Mouse (Mus musculus) activated CD4-positive, CD25-positive, alpha-beta regulatory T cell, adult 4 months (primary cell): Measurements from ENCODE around the gene Mctp1. TPM values are rescaled to one million over a fixed set of nuclear protein-coding genes. Genes with fewer than 3 reads are reported as not detected.

Experiments used
- ATAC-seq: one replicate; pipeline ENCODE4 v1.8.0; 2017
- polyA plus RNA-seq, 2 experiments: library from polyadenylated mRNA; unstranded; fragments of 100-300 nt; shearing (Covaris generic); gene quantifications; one replicate each; pipeline ENCODE4 v1.2.1; 2017

Gene Mctp1
- polyA plus RNA-seq, 2 experiments from 2014 or later, result 7.9 to 13.6 TPM

DNA sequence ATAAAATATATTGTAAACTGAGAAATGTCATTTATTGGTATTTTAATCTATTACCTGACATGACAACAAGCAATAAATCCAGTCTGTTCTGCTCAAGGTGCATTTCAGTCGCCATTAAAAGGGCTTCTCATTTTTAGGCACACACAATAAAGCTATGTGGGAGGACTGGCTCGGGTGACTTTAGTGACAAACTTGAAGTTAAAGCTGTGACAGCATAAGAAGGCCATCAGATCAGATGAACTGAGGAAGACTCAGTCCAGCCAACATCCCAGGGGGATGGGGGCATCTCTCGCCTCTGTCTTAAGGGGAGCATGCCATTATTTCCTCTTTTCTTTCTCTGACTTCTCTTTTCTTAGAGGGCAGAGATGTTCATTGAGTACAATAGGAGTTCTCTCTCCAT lies 453.7 kb downstream of the Mctp1 start:
- no peak for ATAC-seq

DNA sequence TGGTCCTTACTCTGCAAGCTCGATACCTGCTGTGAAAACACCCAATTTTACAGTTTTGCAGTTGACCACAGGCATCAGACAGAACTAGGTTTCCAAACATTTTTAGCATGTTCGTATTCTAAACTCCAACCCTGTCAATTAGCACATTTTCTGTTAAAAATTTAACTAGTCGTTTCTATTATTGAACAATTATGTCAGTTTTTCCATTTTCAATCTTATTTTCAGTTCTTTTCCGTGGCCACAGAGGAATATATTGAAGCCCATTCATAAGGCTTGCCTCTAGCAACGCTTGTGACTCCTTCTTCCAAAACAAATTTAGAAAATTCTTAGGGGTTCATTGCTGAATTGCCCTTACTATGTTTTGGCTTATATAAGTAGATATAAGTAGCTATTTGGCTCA lies 456.4 kb downstream of the Mctp1 start:
- ATAC-seq, result no peak

DNA sequence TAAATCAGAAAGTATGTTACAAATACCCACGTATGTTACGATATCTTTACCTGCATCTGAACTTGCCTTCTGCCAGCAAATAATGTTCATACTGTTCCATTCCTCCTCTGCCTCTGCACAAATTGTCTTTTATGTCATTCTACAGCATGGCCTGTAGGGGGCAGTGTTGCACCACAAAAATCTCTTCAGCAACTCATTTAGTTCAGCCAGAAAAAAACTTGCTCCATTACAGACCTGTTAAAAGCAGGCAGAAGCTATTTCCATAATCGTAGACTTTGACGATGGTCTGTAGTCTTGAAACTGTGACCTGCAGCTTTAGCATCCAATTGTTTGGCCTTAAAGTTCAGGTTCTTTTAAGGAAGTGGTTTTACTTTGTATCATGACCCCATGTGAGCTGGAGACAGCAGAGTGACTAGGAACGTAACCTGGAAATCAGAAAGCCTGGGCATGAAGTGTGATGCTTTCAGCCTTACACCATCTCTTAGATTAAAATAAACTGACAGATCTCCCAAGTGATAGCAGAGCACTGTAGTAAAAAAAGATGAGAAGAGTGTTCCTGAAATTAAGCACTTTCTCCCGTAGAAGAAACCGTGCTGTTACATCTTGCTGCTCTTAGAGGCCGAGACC lies 460.4 kb downstream of the Mctp1 start:
- ATAC-seq, result peak; percentile 66

DNA sequence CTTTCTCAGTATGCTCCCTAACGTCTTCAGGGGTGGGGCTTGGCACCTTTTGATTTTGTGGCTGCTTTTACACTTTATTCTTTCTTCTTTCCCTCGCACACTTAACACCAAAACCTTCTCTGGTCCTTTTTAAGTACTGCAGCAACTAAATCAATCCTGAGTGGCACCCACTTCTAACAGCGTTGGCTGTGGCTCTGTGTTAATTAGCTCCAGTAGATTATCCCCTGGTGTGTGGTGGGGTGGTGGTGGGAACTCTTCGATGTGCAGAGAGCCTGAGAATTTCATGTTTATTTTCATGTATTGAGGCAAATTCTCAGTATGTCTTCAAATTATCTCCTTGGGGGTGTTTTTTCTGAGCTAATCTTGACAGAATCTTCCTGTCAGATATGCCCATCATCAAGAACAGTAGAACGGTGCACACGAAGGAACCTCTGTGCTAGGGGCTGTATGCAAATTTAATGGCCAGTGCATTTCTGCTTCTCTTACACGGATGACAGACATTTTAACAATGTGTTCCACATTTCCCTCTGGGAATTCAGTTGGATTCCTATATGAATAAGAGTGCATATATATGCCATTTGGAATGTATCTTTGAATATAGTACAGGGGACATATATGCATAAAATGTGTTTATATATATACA lies 466.2 kb downstream of the Mctp1 start:
- ATAC-seq, result no peak

DNA sequence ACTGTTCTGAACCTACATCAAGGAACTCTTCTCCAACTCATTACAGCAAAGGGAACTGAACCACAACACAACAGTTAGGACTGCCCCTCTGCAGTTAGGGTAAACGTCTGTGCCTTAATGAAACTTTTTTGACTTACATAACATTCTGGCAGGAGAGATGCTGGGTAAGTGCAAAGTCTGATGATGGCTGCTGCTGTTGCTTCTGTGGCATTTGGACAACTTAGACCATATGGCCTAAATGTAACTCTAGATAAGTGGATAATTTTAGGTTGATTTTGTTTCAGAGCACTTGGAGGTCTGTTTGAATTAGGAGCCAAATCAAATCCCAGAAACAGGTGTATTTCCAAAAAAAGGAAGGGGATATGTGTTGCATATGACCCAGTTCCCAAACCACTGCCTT lies 470.0 kb downstream of the Mctp1 start:
- no peak for ATAC-seq

DNA sequence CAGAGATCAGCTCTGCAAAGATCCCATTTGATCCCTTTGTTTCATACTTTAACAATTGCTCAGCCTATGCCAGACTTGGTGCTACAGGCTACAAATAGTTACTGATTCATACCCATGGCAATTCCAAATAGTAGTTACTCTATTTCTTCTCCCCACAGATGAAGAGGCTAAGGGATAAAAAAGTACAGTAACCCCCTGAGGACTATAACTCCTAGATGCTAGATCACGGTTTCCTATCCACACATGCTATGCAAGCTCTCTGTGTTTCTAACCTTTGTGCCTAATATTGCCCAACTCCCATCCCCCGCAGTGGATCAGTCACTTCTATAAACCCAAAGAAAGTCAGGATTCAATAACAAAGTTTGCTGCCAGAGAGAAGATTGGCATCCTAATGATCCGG lies 470.7 kb downstream of the Mctp1 start:
- no peak for ATAC-seq

DNA sequence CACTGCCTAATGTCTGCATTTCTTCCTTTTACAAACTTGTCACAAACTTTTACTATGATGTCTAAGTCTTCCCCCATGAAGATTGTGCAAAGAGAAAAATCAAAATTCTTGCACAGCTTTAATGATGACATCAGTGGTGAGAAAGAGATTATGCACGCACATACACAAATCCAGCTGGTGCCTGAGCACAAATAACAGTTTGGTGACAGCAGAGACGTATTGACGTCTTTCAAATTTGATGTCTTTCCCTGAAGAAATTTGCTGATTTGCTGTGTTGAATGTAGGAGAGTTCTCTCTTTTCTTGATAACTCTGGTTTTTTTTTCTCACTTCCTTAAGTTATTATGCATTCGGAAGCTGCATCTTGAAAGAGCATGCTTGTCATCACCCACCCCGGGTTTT lies 472.7 kb downstream of the Mctp1 start:
- no peak for ATAC-seq

DNA sequence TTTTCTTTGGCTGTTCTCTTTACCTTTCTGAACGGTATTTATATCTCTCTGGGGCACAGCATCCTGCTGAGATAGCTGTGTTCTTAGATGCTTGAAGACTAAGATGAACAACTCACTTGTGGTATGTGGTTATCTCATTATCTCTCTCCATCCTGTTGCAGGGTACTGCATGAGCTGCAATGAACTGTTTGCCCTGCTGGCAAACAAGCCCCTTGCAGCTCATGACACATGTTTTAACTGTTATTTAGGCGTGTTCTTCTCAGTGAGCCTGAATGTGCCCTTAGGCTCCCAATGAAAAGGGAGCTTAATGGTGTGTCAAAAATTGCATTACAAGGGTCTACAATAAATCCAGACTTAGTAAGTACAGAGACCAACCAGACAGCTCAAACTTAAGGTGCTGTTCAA lies 473.7 kb downstream of the Mctp1 start:
- no peak for ATAC-seq

DNA sequence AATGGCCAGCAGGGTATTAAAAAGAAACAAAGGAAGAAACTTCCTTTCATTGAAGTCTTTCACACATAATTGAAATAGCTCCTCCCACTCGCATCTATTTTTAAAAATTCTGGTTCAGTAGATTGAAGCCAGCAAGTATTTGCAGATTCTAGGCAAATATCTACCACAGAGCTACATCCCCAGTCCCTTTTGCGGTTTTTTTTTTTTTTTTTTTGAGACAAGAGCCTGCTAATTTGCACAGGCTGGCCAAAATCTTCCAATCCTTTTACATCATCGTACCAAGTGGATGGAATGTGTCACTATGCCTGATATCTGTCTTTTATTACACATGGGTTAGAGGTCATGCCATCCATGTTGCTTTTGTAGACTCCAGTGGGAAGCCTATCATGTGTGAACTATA lies 486.0 kb downstream of the Mctp1 start:
- ATAC-seq, result no peak

DNA sequence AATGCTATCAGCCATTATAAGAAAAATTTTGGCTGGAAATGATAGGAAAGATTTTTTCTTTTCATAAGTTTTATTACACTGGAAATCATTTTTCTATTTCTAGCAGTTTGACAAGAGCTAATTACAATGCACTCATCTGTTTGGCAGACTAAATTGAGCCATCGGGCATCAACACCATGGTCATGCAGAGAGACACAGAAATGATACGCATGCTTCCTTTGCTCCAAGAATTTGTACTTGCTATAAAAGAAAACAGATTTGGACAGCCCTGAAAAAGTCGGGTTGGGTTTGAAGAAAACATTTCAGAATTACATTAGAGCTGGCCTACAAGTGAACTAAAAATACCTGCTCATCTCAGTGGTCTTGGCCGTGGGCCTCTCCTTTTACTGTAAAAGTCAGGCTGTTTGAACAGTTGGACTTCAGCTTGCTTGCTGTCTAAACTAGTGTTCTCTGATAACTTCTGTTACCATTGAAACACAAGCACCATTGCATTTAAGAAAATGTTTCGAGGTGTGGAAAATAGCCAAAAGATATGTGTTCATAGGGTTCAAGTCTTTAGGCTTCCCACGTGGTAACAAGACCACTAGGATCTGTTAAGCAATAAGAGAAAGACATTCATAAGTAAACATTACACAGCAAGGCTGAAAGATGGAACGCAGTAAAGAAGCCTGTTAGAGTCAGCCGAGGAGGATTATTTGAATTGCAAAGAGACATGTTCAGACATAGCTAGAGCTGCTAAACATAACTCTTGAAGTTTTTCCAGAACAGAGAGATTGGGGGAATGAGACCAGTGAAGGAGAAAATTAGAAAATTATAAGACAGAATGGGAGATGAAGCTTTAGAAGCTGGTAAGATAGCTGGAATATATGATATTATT lies 493.8 kb downstream of the Mctp1 start:
- no peak for ATAC-seq

DNA sequence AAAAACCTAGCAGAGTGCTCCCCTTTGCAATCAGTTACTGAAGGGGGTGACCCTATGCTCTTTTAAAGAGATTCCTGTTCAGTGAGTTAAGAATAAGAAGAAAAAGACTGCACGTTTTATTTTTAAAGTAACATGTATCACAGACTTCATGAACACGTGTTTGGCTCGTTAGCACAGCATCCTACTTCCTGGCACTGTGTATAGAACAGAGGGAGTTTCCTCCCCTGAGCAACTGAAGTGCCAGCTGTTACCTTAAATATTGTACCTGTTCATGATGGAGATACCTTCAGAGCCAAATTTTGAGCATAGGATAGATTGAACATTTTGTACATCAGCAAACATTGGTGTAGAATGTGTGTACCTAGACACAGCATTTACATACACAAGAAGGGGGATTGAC lies 494.7 kb downstream of the Mctp1 start:
- ATAC-seq, result no peak

DNA sequence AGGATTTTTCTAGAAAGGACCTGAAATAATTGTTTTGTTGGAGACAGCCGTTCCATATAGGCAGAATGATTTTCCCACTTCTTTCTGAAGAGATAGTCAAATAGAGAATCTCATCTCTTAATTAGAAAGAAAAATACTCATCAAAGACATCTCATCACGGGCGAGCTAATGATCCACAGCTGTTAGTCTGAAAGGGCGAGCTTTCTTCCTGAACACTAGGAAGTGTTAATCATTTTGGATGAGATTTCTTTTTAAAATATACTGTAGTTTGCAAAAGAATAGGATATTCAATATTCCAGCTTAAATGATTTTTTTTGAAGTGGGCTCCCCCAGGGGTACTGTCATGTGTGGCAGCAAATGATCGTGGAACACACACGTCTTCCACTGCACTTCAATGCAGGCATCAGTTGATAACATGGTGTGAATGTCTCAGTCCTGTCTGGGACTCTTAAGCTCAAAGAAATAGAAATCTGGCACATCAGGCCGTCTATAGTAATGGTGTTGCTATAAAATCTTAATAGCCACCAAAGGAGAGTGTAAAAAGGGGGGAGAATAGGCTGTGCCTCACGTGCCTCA lies 500.3 kb downstream of the Mctp1 start:
- no peak for ATAC-seq

DNA sequence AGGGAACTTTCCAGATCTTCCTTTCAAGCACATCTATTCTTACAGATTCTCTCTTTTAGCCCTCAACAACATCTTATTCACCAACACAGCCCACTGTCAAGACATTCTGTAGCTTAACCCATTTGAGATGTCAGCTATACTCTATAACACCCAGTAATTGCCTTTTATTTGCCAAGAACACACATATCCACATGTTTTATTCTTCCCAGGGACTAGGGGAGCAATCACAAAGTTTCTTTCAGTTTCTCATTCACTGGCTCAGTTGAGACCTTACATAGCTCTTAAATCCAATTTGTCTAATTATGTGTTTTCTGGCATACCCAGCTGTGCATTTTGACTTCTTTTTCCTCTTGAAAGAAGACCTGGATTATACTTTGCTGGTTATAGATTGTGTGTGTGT lies 508.7 kb downstream of the Mctp1 start:
- no peak for ATAC-seq

DNA sequence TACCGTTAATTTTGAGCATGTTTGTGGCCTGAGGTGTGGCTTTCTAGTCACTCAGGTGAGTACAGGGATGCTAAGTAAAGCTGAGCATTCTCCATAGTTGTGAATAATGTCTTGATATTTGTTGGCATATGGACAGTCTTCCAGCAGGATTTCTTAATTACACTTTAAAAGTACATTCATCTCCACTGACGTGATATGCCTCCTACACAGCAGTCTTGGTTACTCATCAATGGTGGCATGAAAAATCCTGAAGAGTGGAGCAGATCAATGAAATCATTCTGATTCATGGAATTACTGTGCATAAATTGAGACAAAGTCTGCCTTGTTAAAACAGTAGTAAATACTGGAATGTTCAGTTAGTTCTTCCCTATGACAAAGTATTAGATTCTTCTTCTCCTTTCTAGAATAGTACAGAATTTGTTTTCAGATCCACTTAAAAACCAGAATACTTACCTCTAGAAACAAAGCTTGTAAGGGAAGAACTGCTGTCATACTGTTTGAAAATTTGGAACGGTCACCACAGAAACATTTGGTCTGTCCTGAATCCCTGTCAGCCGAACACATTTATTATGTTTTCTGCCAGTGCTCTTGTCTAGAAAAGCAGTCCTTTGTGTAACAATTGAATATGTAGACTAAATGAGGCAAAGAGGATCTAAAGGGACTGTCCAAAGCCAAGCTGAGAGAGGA lies 511.6 kb downstream of the Mctp1 start:
- ATAC-seq, result no peak

DNA sequence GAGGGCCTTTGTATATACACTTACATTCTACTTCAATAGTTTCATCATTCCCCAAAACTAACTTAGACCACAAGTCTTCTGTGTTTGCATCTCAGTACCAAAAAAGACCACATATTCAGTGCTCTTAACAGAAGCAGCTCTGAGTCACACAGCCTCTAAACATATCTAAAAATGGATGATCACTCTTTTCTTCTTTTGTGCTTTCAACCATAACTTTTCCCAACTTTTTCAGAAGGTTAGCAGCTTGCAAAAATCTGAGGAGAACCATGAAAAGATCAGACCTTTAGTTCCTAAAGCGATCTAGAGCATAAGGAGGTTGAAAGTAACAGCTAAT lies 512.1 kb downstream of the Mctp1 start:
- ATAC-seq, result no peak

DNA sequence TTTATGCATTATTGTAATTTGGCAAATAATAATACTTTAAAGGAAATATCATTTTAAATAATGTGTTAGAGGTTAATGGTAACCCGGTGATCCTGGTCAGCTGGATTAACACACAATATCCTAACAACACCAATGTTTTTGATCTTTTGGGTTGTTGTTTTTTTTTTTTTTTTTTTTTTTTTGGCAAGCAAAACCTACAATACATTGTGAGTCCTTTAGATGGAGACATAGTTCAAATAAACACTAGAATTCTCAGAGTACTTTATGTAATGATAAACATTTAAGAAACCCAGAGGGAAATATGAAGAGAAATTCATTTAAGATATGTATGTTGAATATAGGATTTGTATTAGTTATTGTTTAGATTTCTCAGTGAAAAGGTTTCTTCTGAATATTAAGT lies 534.0 kb downstream of the Mctp1 start:
- ATAC-seq, result no peak

DNA sequence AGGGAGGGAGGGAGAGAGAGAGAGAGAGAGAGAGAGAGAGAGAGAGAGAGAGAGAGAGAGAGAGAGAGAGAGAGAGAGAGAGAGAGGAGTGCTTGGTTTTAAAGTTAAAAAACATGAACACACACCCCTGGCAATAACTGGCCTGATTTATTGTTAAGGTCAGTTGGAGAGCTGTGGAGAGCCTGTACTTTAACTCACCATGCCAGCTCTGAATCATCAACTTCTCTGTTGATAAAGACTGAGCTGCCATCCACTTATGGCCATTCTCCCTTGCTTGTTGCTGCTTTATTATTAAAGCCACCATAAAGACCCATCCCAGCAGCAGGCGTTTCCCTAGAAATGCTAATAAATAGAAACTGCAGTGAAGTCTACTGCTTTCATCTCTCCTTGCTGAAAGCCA lies 542.5 kb downstream of the Mctp1 start:
- no peak for ATAC-seq

DNA sequence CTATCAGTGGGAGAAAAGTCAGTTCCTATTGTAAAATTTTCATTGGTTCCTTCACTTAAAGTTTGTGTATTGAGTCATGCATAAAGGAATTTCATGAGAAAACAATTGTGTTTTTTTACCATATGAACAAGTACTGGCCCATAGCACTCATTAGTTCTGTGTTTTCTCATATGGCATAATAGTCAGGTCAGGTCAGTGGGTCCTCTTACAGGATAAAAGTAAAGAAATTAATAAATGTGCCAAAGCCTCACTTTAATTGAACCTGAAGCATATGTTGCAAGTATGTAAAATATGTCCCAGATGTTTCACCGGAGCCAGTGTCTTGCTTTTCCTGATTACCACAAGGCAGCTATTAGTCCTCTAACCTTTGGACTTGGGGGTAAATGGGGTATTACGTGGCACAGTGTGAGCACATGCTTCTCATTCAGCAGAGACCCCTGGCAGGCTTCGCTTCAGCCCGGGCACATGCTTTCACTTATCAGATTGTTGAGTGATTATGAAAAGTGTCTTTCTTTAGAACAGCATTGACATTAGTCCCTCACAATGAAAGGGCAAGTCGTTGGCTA lies 543.6 kb downstream of the Mctp1 start:
- ATAC-seq, result no peak

DNA sequence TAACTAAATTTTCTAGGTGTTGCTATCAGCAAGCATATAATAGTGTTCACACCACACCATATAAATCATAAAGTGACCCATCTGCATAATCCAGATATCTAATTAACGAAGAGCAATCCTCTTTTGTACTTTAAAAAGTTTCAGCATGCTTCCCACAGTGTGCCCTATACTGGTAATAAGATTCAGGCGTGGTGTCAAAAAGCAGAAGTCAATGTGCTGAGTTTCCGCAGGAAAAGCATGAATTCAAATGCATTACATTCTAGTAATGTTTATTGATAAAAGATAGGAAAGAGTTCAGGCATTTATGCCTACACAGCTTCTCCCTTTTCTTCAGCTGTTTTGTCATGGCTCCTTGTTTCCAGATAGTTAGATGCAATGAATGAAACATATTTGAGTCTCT lies 544.8 kb downstream of the Mctp1 start:
- no peak for ATAC-seq

DNA sequence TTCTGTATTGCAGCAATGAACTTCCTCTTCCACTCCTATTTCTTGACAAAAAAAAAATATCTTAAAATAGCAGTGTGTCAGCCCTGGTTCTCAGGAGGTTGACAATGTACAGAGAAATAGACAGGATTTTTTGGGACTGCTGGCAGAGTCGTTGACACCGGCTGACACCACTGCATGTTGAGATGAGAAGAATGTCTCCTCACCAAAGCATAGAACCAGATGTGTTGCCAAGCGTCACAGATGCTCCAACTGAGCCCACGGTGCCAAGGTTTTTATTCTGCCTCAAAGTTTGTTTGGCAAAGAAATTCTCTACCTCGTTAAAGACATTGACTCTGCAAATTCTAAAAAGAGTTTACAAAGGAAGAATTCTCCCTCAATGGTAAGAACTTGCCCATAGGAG lies 548.6 kb downstream of the Mctp1 start:
- no peak for ATAC-seq

DNA sequence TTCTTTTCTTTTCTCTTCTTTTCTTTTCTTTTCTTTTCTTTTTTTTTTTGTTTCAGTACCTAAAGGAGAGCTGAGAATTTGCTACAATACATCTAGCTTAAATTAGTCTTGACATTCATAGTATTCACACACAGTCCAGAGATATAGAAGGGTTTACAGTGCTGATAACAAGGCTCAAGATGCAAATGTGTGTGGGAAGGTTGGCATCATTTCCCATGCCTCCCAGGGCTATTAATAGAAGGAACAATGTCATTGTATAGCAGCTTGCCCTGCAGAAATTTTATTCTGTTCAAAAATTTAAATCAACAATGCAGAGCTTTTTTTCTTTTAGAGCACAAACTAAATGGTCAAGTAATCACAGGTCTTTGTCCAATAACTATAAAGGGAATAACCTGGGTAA lies 564.9 kb downstream of the Mctp1 start:
- no peak for ATAC-seq

DNA sequence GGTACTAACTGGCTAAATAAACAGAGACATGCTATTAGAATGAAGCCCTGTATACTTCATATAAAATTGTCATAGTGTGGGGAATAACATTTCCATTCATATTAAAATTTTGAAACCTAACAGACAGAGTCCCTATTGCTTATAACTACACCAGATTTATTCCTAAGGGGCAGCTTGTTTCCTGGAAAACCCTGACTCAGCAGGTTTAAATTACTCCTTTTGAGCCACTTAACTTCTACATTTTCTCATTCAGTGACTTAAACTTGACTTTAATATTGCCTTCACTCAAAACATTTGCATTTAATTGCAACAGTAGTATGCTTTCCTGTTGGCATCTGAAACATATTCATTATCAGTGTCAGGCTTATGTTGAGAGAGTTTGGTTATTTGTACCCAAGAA lies 583.3 kb downstream of the Mctp1 start:
- no peak for ATAC-seq

DNA sequence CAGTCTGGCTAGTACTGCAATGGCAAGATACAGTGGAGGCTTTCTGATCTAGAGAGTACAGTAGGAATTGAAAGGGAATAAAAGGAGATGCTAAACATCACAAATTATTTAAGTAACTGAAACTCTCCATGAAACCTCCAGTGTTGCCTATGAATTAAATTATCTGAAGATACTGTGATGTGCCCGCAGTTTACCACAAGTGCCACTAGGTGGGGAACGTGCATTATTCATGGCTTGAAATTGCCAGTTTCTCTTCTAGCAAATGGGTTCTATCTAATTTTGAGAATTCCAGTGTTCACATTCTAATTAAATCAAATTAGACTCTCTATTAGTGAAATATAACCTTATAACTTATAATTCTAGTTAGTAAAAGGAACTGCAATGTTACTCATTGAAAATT lies 585.1 kb downstream of the Mctp1 start:
- no peak for ATAC-seq
